Mouse (Mus musculus) lung, postnatal 0 days (tissue): Measurements from ENCODE around the gene Gabrp.

ENCODE experiments used
- CTCF ChIP-seq: IDR thresholded peaks from 2 replicates; pipeline ENCODE4 v1.5.1; 2016; ENCODE audit warnings: antibody characterized with exemption, mild to moderate bottlenecking
- EP300 ChIP-seq: IDR thresholded peaks from 2 replicates; pipeline ENCODE4 v1.6.1; 2016; ENCODE audit warnings: antibody characterized with exemption, mild to moderate bottlenecking, control low read depth

DNA sequence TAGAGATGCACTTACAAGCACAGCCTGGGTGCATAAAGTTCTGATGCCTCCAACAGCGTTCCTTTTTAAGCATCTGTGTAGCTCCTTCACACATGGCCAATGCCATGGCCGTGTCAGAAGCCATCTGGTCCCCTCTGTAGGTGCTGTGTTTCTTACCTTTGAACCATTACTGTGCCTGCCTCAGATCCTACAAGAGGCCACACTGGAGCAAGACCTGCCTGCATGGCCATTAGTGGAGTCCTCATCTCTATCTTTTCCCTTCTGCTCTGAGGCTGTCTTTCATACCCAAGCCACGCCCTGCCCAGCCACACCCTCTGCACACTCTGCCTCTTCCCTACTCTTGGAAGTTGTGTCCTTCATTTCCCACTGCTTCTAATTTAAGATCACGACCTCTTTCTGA lies 14.1 kb upstream of the Gabrp start:
- TF ChIP-seq CTCF (no peak), EP300 (no peak)
